Mouse (Mus musculus) cerebellum, postnatal 14 days (tissue): ENCODE results near the gene Tmem235.
"Not testable (repeated sequence)": the region's sequence is repeated elsewhere in the genome, so short reads cannot be mapped to it uniquely, and the experiment has no call there.

ENCODE experiments used
- DNase-seq, 2 experiments: peaks; one replicate each; pipeline ENCODE4 v3.0.0; 2021; ENCODE audit warnings: mixed read lengths in 2 of 2

Gene Tmem235

DNA sequence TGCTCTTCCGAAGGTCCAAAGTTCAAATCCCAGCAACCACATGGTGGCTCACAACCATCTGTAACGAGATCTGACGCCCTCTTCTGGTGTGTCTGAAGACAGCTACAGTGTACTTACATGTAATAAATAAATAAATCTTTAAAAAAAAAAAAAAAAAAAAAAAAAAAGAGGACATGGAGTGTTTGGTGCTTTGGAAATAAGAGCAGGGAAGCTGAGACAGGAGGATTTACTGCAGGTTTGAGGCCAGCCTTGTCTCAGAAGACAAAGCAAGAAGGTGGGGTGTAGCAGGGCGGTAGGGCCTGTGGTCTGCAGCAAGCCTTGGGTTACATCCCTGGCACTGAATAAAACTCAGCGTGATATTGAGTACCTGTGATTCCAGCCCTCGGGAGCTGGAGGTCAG, 27.0 kb upstream of the Tmem235 start:
- not testable (repeated sequence) for DNase-seq

DNA sequence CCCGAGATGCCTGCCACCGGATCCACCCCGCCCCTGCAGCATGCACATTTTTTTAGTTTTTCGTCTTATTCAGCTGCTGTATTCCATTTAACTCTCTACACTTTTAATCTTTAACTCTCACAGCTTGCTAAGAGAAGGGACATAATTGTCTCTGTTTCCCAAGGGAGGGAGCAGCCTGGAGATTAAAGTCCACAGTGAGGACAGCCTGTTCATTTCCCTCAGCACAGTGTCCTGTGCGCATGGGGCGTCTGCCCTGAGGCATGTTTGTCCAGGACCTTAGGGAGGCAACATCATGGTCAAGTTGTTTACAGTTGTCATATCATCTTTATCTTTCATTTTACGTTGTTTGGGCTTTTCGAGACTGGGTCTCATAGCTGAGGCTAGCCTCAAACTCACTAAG, 26.5 kb upstream of the Tmem235 start:
- DNase-seq, result no peak

DNA sequence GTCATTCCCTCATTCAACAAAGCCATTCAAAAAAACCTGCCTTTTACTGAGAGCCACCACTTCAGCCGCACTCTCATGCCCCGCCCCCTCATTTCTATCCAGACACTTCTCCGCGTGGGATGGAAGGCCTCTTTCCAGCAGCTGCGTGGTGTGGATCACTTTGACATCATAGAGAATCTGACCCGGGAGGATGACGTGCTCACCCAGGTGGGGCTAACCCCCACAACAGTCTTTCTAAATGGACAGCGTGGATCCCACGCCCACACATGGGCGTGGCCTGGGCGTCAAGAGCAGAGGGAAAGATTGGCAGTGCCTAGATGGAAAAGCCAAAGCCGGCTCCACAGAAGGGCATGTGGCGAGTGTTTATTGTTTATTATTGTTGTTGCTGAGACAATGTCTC, 24.2 kb upstream of the Tmem235 start:
- peak in 1 of 2 experiments; percentile 29 for DNase-seq

DNA sequence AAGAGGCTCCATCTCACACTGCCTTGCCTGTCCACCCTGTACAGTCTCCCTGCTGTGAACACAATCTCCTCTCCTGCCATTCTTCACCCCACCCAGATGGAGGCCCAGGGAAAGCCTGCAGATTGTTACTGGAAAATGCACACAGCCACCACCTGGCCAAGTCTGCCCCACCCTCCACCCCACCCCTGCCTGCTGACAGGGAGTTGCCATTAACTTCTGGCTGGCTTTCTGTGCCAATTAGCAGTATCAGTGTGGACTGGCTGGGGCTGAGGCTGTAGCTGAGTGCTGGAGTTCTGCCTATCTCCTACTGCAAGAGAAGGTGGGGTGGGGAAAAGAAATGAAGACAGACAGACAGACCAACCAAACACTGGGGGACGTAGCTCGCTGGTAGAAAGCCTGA, 22.0 kb upstream of the Tmem235 start:
- no peak for DNase-seq

- peak in 1 of 2 experiments; percentile 38 for DNase-seq
Measured at GRCm38 (mm10) chr11:117839021-117839420, 21.5 kb upstream of the Tmem235 start.

DNA sequence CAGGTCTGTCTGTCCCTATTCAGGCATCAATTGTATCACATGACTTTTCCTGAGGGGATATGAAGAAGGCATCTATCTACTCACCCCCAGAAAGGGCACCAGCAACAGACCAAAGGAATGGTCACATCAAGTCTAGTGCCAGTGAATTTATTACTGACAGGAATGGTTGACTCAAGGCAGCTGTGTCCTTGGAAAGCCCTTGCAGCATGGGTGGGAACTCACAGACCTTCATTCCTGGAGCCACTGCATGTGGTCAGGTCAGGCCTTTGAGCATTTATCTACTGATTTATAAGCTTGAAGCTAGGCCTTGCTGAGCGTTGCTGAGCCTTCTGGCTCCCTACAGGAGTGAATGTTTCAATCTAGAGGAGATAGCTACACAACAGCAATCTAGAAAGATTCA, 19.6 kb upstream of the Tmem235 start:
- DNase-seq, result no peak

DNA sequence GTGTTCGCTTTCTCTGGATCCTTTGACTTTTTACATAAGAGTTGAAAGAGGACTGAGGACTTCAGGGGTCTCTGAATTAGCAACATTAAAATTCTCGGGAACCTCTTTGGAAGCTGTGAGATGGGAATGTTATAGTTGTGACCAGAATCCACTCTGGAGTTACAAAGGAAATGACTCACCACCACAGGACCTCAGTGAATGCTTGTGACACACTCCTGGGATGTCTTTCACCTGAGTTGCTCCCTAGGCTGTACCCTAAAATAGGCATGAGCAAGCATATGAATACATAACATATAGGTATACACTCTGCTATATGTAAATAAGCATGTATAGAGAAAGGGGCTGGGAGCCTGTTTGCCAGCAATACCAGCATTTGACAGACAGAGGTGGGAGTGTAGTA, 17.1 kb upstream of the Tmem235 start:
- DNase-seq, result no peak

- no peak for DNase-seq
Measured at GRCm38 (mm10) chr11:117844997-117845396, 15.6 kb upstream of the Tmem235 start.

GRCm38 (mm10) chr11:117845651-117846050, 14.9 kb upstream of the Tmem235 start:
- DNase-seq, result no peak

DNA sequence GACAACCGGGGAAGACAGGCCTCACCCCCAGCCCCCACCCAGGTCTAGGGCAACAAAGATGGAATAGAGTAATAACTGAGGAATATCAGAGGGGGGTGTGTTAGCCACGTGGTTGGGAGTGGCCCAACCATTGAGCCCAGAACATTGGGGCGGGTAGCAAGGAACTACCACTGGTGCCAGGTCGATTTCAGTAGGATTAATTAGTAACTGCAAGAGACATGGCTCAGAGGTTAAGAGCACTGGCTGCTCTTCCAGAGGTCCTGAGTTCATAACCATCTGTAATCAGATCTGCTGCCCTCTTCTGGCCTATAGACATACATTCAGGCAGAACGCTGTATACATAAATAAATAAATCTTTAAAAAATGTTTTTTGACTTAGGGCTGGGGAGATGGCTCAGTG, 13.9 kb upstream of the Tmem235 start:
- DNase-seq, result no peak

DNA sequence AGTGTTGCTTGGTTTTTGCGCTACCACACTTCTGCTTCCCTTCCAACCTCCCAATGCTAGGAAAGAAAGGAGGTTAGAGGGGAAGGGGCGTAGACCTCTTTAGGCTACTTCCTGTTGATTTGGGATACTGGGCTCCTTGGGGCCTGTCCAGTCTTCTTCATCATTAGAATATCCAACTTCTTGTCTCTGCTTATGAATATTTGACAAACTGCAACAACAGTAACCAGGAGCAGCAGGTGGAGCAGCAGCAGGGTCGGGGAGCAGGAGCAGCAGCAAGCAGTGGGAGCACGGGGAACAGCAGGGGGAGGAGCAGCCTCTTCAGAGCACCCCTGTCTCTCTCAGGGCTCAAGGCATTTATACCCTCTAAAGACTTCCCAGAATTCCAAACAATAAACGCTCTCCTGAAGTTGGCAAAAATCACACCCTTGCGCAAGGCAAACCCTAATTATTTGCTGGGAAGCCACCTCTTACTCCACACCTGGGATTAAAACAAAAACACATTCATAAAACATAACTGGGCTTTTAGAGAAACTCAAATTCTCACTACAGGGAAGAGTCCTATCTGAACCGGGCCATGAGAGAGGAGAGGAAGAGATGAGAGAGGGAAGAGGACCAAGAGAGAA, 12.8 kb upstream of the Tmem235 start:
- DNase-seq, result no peak

GRCm38 (mm10) chr11:117848271-117848984, 12.1 kb upstream of the Tmem235 start:
- no peak for DNase-seq

- peak; percentile 97 to 98 for DNase-seq
Measured at GRCm38 (mm10) chr11:117848985-117849671, 11.4 kb upstream of the Tmem235 start, which contains the start of gene Birc5. Gene Birc5 (plus strand): TSS chr11:117849251.

GRCm38 (mm10) chr11:117852875-117853274, 7.7 kb upstream of the Tmem235 start:
- DNase-seq, result no peak

DNA sequence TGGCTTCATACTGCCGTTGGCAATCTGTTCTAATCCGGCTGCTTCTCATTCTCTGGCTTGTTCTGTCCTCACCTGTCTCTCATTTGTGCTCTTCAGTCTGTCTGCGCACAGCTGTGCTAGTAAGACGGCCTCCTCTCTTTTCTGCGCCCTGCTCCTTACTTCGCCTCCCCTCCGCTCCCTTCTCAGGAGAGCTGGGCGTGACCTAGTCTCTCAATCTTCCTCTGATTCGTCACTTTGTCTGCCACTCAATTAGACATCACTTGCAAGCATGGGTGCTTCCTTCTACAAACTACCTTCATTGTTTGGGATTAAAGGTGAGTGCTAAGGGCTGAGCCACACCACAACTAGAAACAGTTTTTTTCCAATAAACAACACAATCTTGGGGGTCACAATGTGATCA, 6.3 kb upstream of the Tmem235 start:
- no peak for DNase-seq

DNA sequence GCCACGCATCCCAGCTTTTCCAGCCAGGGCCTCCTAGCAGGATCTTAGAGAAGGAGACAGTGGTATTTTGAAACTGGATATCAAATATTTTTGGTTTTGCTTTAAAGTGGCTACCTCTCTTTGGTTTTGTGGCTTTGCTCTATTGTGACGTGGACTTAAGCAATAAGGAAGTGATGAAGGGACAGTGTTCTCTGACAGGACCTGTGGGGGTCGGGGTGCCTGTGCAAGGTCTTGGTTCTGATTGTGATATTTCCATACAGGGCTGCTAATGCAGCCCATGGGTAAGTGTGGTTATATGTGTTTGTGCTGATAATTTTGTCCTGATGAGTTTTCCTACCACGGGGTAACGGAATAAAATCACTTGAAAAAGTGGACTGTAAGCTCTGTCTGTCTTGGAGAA, 5.2 kb upstream of the Tmem235 start:
- DNase-seq, result no peak

DNA sequence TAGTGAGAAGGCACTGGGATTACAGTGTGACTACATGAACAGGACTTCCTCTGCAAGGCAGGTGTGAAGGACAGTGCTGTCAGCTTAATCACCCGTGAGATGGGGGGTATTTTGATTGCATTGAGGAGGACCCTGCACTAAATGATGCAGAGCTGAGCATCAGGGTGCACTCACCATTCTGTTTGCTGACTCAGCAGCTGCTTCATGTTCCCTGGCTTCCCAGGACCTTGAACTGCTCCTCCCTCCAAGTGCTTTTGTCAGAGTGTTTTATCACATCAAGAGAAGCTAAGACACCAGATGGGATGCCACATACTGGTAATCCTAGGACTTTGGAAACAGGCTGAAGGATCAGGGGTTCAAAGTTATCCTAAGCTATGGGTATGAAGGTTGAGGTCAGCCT, 4.6 kb upstream of the Tmem235 start:
- no peak for DNase-seq

DNA sequence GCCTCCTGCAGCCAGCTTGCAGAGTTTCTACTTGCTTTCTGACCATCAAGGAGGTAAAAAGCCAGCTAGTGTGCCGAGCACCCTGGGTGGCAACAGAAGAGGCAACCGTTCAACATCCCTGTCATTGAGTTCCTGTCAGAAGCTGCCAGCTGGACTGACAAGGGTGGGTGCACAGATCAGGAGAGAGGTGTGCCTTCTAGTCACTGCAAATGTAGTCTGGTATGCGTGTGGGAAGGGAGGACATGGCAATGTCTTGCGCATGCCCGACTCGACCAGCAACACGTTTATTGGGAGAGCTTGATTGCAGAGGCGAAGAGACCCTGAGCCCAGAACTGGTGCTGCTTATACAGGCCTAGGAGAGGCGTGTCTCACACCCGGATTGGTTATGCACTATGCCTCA, 3.1 kb upstream of the Tmem235 start:
- DNase-seq, result no peak

DNA sequence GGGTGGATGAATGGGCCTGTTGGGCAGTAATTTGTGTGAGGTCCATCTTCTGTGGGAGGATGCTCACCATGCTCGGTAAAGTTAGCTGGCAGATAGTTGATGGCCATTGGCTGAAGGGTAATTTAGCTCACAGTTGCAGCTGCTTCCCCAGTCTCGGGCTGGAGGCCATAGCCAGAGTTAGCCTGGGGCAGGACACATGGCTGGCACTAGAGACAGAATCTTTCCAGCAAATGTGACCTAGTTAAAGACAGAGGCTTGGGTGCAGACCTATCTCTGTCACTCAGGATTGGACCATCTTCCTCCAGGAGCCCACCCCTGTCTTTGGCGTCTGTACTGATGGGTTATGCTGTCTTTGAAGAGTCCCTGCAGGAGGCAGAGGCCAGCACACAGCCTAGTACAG, 2.2 kb upstream of the Tmem235 start:
- DNase-seq, result no peak

GRCm38 (mm10) chr11:117863174-117863856, 2.8 kb downstream of the Tmem235 start:
- no peak for DNase-seq

GRCm38 (mm10) chr11:117864805-117865204, 4.3 kb downstream of the Tmem235 start:
- DNase-seq, result no peak

DNA sequence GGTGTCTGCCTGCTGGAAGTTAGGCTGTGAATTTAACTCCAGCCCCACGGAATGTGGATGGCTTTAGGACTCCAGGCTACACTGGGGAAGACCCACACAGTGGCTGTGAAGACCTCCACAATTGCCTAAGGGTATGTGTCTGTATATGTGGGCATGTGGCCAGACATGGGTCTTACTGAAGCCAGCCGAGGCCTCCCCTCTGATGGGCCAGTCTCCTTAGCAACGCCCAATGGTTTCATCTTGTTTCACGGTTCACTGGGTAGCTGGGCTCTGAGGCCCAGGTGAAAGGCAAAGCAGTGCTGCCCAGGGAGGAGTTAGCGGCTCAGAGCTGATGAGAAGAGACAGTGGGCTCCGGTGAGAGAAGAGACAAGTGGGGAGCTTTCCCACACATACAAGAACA, 5.4 kb downstream of the Tmem235 start:
- no peak for DNase-seq

DNA sequence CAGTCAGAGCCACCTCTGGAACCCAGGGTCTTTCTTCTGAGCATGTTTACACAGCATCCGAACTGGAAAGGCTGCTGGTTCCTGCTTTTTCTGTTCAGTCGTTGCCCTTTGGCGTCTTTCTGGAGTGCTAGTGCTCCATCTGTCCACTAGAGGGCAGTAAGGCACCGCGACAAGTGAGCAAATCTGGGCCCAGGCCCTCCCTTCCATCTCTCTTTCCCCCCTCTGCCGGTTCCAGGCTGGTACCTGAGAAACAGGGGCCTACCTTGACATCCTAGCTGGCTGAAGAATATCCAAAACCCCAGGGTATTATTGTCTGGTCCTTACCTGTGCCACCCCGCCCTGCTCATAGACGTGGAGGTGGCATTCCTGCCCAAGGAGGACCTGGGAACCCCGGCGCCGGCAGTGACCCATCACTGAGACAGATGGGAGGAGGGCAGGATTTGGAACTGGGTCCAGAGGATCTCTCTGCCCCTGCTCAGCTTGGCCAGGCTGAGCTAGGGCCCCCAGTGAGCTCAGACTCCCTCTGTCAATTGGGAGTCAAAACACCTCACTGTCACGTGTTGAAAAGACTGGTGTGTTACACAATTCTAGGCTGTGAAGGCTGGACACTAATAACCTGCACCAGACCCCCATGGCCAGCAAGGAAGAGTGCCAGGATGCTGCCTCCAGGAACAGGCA, 10.3 kb downstream of the Tmem235 start:
- peak; percentile 88 to 91 for DNase-seq
